Mouse (Mus musculus) thymus, adult 2 months (tissue): Measurements from ENCODE around the gene Synpo2.

Experiments
- CTCF ChIP-seq: fragments of 200-500 bp; IDR thresholded peaks from 2 replicates; pipeline ENCODE4 v1.5.1; 2012; ENCODE audit warnings: mild to moderate bottlenecking, control low read depth, low read length, moderate library complexity, borderline replicate concordance; ENCODE audit not compliant: control insufficient read depth, poor library complexity, insufficient read depth; ENCODE audit errors: extremely low read depth
- POLR2A ChIP-seq: fragments of 200-500 bp; IDR thresholded peaks from 2 replicates; pipeline ENCODE4 v1.6.1; 2012; ENCODE audit warnings: mild to moderate bottlenecking, low read length, control low read depth, moderate library complexity; ENCODE audit not compliant: control insufficient read depth, poor library complexity, insufficient read depth; ENCODE audit errors: extremely low read depth

- no peak for TF ChIP-seq POLR2A
- TF ChIP-seq CTCF: no peak
Measured at GRCm38 (mm10) chr3:123159139-123159824, 76.7 kb downstream of the Synpo2 start.
